Mouse (Mus musculus): Measurements from ENCODE around the gene Camsap1. TPM values are rescaled to one million over a fixed set of nuclear protein-coding genes. Genes with fewer than 3 reads are reported as not detected.

Camsap1 gene
- polyA plus RNA-seq, 1 experiment from 2014 or later, result 40.0 TPM

DNA sequence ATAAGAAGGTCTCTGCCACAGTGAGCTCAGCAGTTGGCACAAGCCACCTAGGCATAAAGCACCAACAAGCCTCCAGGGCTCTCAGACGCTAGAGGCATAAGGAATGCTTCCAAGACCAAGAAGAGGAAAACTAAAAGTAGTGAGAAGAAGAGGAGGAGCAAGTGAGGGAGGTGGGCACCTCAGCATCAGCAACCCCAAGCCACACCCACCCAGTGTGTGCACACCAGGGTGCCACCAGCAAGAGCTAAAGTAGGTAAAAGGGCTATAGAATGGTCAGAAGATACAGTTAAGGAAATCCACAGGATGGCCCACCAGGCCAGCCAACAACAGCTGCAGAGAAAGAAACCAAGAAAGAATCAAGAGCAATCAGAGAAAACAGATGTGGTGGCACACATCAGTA, 28.3 kb upstream of the Camsap1 start:
- no peak for ATAC-seq (ENCODE audit: insufficient number of reproducible peaks, insufficient read depth, low FRiP score, low TSS enrichment)
- 90% methylated on average over 1 of the region's 1 CpGs for WGBS

DNA sequence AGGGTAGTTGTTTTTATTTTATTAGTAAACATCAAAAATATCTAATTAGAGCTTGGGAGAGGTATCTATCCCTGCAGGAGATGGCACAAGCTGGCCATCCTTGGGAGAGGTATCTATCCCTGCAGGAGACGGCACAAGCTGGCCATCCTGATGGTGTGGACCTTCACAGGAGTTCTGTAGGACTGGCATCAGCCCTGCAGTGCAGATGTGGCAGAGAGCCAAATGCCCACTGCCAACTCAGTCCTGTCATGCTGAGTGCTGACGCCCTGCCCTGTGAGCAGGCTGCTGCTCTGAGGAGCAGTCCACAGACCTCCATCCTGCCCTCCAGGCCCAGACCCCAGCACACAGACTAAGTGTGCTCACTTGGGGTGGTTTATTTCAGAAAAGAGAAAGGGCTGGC, 18.9 kb upstream of the Camsap1 start:
- H3K4me2 ChIP-seq (replicated peaks), result no peak overlapping the region
- H3K27me3 ChIP-seq, result no peaks in the 10 kb centered on the region
- no peak overlapping the region for H3K9ac ChIP-seq
- H3K36me3 ChIP-seq, result peaks cover 76% of the 10 kb centered on the region
- H3K4me1 ChIP-seq, result no peaks in the 10 kb centered on the region
- H3K4me3 ChIP-seq, result no peak overlapping the region
- 93% methylated on average over 2 of the region's 2 CpGs for WGBS
- no peak for ATAC-seq (ENCODE audit: insufficient number of reproducible peaks, insufficient read depth, low FRiP score, low TSS enrichment)
- H3K9me3 ChIP-seq, result no peaks in the 10 kb centered on the region
- no peak overlapping the region for H3K27ac ChIP-seq

More for the DNA sequence above, 28.3 kb upstream of the Camsap1 start:
- Histone ChIP-seq H3K9me3 (no peaks in the 10 kb centered on the region), H3K9ac (no peak overlapping the region), H3K4me3 (no peak overlapping the region), H3K27ac (no peak overlapping the region), H3K4me2 (replicated peaks) (no peak overlapping the region), H3K27me3 (no peaks in the 10 kb centered on the region), H3K4me1 (no peaks in the 10 kb centered on the region), H3K36me3 (peaks cover 94% of the 10 kb centered on the region)

DNA sequence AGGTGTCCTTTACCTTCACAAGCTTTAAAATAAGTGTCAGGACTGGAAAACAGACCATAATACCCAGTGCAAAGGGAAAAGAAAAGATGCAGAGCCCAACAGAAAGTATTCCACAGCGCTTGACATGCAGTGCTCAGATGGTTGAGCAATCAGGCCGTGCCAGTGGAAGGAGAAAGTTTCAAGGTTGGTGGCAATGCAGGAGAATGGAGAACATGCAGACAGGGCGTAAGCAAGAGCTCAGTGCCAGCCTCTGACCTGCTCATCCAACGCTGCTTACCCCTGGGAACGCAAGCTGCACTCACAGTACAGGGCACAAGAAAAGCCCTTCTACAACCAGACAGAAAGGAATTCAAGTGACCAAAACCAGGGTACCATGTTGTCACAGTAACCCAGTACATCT, 18.1 kb upstream of the Camsap1 start:
- H3K4me1 ChIP-seq, result no peaks in the 10 kb centered on the region
- no peaks in the 10 kb centered on the region for H3K9me3 ChIP-seq
- 92% methylated on average over 5 of the region's 5 CpGs for WGBS
- H3K27ac ChIP-seq, result no peak overlapping the region
- no peaks in the 10 kb centered on the region for H3K27me3 ChIP-seq
- peaks cover 73% of the 10 kb centered on the region for H3K36me3 ChIP-seq
- no peak overlapping the region for H3K4me2 ChIP-seq (replicated peaks)
- ATAC-seq (ENCODE audit: insufficient number of reproducible peaks, insufficient read depth, low FRiP score, low TSS enrichment), result no peak
- H3K9ac ChIP-seq, result no peak overlapping the region
- H3K4me3 ChIP-seq, result no peak overlapping the region

DNA sequence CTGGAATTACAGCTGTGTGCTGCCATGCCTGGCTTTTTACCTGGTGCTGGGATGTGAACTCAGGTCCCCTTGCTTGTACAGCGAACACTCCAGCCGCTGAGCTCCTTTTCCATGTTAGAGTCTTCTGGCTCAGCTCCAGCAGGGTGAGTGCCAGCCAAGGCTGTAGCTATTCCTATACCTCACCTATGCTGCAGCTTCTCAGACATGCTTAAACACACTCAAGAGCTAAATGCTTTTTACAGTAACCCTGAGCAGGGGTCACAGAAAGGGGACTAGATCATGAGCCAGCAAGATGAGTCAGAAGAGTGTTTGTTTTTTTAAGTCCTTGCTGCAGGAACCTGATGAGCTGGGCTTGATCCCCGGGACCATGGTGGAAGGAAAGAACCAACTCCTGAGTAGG, 14.6 kb upstream of the Camsap1 start:
- Histone ChIP-seq H3K36me3 (peaks cover 52% of the 10 kb centered on the region), H3K4me1 (no peaks in the 10 kb centered on the region)
- WGBS, result 86% methylated on average over 3 of the region's 3 CpGs

DNA sequence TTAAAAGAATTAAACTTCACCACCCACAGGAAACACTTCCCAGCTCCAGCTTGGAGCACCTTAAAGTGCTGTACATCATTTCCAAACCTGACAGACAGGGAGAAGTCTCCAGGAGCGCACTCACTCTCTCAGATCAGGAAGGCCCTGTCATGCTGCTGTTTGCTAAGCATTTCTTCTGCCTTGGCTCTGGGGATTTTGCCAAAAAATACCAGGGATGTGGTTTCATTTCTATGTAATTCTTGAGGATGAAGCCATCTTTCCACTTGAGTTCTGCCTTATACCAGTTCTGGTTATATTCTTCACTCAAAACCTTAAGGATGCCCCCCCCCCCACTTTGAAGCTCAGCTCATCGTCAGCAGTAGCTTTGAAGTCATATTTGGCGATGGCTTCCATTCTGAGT, 11.7 kb upstream of the Camsap1 start:
- ATAC-seq (ENCODE audit: insufficient number of reproducible peaks, insufficient read depth, low FRiP score, low TSS enrichment), result no peak
- Histone ChIP-seq H3K27me3 (no peaks in the 10 kb centered on the region), H3K4me1 (no peaks in the 10 kb centered on the region), H3K27ac (no peak overlapping the region), H3K9me3 (no peaks in the 10 kb centered on the region), H3K4me3 (no peak overlapping the region), H3K4me2 (replicated peaks) (no peak overlapping the region), H3K9ac (no peak overlapping the region), H3K36me3 (peaks cover 30% of the 10 kb centered on the region)
- WGBS, result 85% methylated on average over 3 of the region's 3 CpGs

More for the DNA sequence above, 14.6 kb upstream of the Camsap1 start:
- no peak for ATAC-seq (ENCODE audit: insufficient number of reproducible peaks, insufficient read depth, low FRiP score, low TSS enrichment)
- Histone ChIP-seq H3K27ac (no peak overlapping the region), H3K27me3 (no peaks in the 10 kb centered on the region), H3K9me3 (no peaks in the 10 kb centered on the region), H3K4me3 (no peak overlapping the region), H3K9ac (no peak overlapping the region), H3K4me2 (replicated peaks) (no peak overlapping the region)

DNA sequence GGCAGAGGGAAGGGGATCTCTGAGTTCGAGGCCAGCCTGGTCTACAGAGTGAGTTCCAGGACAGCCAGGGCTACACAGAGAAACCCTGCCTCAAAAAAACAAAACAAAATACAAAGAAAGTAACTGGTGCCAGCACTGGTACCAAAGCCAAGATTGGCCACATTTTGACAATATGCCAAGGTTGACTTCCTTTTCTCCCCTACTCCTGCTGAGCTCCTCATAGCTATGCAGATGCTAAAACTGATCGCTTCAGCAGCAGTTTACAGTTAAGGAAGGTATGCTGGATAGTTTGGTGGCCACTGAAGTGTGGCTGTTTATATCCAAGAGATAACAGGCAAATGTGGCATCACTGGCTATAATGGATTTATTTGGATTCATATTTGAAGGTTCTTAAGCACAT, 9.2 kb upstream of the Camsap1 start:
- ATAC-seq (ENCODE audit: insufficient number of reproducible peaks, insufficient read depth, low FRiP score, low TSS enrichment), result no peak
- peaks cover 9% of the 10 kb centered on the region for H3K36me3 ChIP-seq
- no peak overlapping the region for H3K4me3 ChIP-seq
- no peaks in the 10 kb centered on the region for H3K9me3 ChIP-seq
- 88% methylated on average over 2 of the region's 2 CpGs for WGBS
- no peak overlapping the region for H3K4me2 ChIP-seq (replicated peaks)
- H3K27me3 ChIP-seq, result no peaks in the 10 kb centered on the region
- H3K9ac ChIP-seq, result no peak overlapping the region
- no peak overlapping the region for H3K27ac ChIP-seq
- no peaks in the 10 kb centered on the region for H3K4me1 ChIP-seq

DNA sequence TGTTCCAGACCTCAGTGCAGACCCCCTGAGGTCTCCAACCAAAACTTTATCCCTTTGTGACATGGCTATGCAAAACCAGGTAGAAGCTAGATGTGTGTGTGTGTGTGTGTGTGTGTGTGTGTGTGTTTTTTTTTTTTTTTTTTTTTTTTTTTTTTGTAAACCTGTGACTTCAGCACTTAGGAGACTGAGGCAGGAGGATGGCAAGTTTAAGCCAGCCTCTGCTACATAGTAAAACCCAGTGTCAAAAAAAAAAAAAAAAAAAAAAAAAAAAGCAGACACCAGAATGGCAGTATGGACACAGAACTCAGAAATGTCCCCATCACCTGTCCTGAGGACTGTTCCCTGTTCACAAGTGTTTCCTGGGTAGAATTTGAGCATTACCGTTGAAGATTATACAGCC, 6.6 kb upstream of the Camsap1 start:
- H3K4me3 ChIP-seq, result no peak overlapping the region
- no peaks in the 10 kb centered on the region for H3K27me3 ChIP-seq
- H3K27ac ChIP-seq, result no peak overlapping the region
- H3K4me2 ChIP-seq (replicated peaks), result no peak overlapping the region
- WGBS, result 81% methylated on average over 1 of the region's 1 CpGs
- no peak for ATAC-seq (ENCODE audit: insufficient number of reproducible peaks, insufficient read depth, low FRiP score, low TSS enrichment)
- H3K9ac ChIP-seq, result no peak overlapping the region
- H3K36me3 ChIP-seq, result no peaks in the 10 kb centered on the region
- H3K9me3 ChIP-seq, result no peaks in the 10 kb centered on the region
- no peaks in the 10 kb centered on the region for H3K4me1 ChIP-seq

DNA sequence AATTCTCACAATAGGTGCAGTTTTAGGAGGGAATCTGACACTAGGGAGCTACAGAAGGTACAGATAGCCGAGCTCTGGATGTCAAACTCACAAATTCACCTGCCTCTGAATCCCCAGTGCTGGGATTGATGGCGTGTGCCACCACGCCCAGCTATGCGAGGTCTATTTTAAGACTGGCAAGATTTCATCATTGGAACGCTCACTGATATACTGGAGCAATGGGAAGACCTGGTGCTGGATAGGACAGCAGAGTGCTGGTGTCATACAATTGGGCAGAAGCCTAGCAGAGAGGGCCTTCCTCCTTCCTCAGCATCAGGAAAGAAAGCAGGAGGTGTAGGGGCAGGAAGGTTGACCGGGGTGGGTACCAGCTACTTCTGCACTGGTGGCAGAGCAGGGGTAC, 4.7 kb upstream of the Camsap1 start:
- 82% methylated on average over 6 of the region's 6 CpGs for WGBS
- Histone ChIP-seq H3K9me3 (no peaks in the 10 kb centered on the region), H3K4me3 (no peak overlapping the region), H3K9ac (no peak overlapping the region), H3K4me1 (0 out of 2 replicates have a peak, but pooled peaks cover 4% of the 10 kb centered on the region), H3K4me2 (replicated peaks) (no peak overlapping the region), H3K27me3 (no peaks in the 10 kb centered on the region), H3K27ac (no peak overlapping the region), H3K36me3 (no peaks in the 10 kb centered on the region)
- ATAC-seq (ENCODE audit: insufficient number of reproducible peaks, insufficient read depth, low FRiP score, low TSS enrichment), result no peak

DNA sequence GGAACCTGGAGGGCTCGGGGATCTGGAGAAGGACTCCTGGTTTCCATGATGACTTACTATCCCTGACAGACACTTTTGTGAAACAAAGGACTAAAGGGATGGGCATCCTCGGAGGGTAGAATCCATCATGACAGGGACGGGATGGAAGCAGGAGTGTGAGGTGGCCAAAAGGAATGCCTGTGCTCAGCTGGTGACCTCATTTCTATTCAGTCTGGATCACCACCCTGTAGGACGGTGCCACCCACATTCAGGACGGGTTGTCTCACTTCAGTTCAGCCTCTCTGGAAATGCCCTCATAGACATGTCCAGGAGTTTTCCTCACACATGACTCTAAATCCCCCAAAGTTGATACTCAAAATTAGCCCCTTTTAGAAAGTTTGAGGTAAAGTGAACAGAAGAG, 3.5 kb upstream of the Camsap1 start:
- peaks cover 7% of the 10 kb centered on the region for H3K4me1 ChIP-seq
- WGBS, result 61% methylated on average over 5 of the region's 5 CpGs
- no peak overlapping the region for H3K4me3 ChIP-seq
- no peaks in the 10 kb centered on the region for H3K27me3 ChIP-seq
- H3K27ac ChIP-seq, result no peak overlapping the region
- H3K4me2 ChIP-seq (replicated peaks), result no peak overlapping the region
- H3K9ac ChIP-seq, result no peak overlapping the region
- no peak for ATAC-seq (ENCODE audit: insufficient number of reproducible peaks, insufficient read depth, low FRiP score, low TSS enrichment)
- H3K36me3 ChIP-seq, result no peaks in the 10 kb centered on the region
- H3K9me3 ChIP-seq, result no peaks in the 10 kb centered on the region

DNA sequence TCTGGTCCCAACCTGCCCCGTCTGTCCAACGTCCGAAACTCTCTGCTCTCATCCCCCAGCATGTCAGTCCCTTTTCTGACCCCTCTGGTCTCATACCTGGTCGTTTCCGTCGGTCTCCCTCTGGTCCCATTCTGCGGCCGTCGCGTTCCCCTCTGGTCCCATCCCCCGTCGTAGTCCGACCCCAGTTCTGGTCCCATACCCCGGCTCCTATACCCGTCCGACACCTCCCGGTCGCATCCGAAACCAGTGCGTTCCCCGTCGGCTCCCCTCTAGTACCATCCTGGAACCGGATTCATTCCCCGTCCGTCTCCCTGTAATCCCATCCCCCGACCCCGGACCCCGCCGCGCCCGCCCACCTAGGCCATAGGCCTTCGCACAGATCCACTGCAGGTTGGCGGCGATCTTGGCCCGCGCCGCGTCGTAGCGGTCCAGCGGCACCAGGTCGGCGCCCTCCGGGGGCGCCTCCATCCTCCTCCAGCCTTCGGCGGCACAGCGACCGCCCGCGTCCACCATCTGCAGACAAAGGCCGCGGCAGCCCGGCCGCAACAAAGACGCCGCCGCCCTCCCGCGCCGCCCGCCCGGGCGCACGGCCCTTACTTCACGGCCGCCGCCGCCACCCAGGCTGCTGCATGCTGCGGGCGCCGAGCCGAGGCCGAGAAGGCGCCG, 523 bp downstream of the Camsap1 start:
- H3K27me3 ChIP-seq, result no peaks in the 10 kb centered on the region
- H3K4me2 ChIP-seq (replicated peaks), result peak overlapping the region; percentile 89
- WGBS, result under 1% methylated on average over 74 of the region's 76 CpGs
- H3K4me3 ChIP-seq, result peak overlapping the region; percentile 90
- peak overlapping the region; percentile 97 for H3K9ac ChIP-seq
- H3K36me3 ChIP-seq, result 0 out of 2 replicates have a peak, but pooled peaks cover 7% of the 10 kb centered on the region
- no peaks in the 10 kb centered on the region for H3K9me3 ChIP-seq
- ATAC-seq (ENCODE audit: insufficient number of reproducible peaks, insufficient read depth, low FRiP score, low TSS enrichment), result 0 out of 2 replicates have a peak, but pooled peaks have one; percentile 0
- H3K4me1 ChIP-seq, result peaks cover 33% of the 10 kb centered on the region
- H3K27ac ChIP-seq, result peak overlapping the region; percentile 93

DNA sequence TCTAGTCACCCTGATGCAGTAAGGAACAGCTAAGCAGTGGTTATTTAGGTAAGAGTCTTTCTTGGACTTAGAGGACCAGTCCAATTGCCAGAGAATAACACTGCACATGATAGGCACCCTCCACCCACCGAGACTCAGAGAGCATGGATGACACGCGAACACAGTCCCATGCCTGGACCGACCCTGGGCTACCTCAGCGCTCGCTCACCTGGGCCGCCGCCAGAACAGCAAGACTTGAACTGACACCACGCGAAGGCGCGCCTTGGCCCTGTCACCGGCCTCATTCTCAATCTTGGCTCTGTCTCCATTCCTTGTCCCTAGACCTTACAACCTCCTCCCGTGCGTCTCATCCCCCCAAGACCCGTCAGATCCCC, 1.0 kb downstream of the Camsap1 start:
- no peak for ATAC-seq (ENCODE audit: insufficient number of reproducible peaks, insufficient read depth, low FRiP score, low TSS enrichment)
- Histone ChIP-seq H3K4me1 (peaks cover 33% of the 10 kb centered on the region), H3K4me2 (replicated peaks) (peak overlapping the region; percentile 89), H3K27me3 (no peaks in the 10 kb centered on the region), H3K36me3 (0 out of 2 replicates have a peak, but pooled peaks cover 7% of the 10 kb centered on the region), H3K27ac (no peak overlapping the region), H3K9me3 (no peaks in the 10 kb centered on the region), H3K9ac (peak overlapping the region; percentile 97), H3K4me3 (peak overlapping the region; percentile 90)
- WGBS, result under 1% methylated on average over 16 of the region's 16 CpGs

DNA sequence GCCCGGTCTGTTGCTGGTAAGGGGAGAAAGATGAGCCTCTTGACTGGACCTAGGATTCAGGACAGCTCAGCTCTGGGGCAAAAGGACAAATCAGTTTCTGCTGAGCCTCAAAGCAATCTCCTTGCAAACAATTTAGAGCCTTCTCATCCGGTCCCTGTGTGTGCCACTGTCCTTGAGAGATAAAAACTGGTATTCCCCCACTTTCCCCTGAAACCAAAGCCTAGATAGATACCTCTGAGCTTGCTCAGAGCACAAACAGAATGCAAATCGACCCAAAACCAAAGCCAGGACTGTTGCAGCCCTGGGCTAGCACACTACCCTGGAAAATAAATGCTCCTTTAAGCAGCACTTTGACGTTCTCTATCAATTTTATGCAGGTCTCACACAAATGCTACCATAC, 4.1 kb downstream of the Camsap1 start:
- no peak for ATAC-seq (ENCODE audit: insufficient number of reproducible peaks, insufficient read depth, low FRiP score, low TSS enrichment)
- Histone ChIP-seq H3K4me3 (no peak overlapping the region), H3K4me2 (replicated peaks) (no peak overlapping the region), H3K27ac (no peak overlapping the region), H3K9me3 (no peaks in the 10 kb centered on the region), H3K9ac (no peak overlapping the region), H3K36me3 (0 out of 2 replicates have a peak, but pooled peaks cover 7% of the 10 kb centered on the region), H3K4me1 (peaks cover 30% of the 10 kb centered on the region), H3K27me3 (no peaks in the 10 kb centered on the region)
- 85% methylated on average over 4 of the region's 4 CpGs for WGBS

All from embryonic facial prominence, embryonic 12.5 days (tissue).